In genomic region chr17:87780164-87780563, GRCm38 (mm10) we compare ENCODE assay signal across 18 mouse cellular contexts. TPM values are rescaled to one million over a fixed set of nuclear protein-coding genes. Genes with fewer than 3 reads are reported as not detected.
A peak's percentile ranks its signal among the peaks of the same experiment; 100 is the strongest.
DNase-seq lines count a peak whose midpoint lies in the region; ATAC-seq lines count a peak whose summit lies in the region.
"Had no signal": no experiment of that assay in that cellular context is flagged by ENCODE, and none has a peak within 500 bp of the region (broad histone marks: within the 10 kb centered on the region; RNA-seq: fewer than 3 reads in every experiment).

No protein-coding gene starts in this region.

- ATAC-seq in cerebellum, adult (ENCODE audit: insufficient number of reproducible peaks, low FRiP score, low TSS enrichment) = no peak
- peak; percentile 40; the same call in 1 of the 2 replicates for ATAC-seq in megakaryocyte progenitor cell, adult 5-6 weeks (replicated peaks; ENCODE audit: poor library complexity)
- ATAC-seq: forebrain, embryonic 13.5 days; hindbrain, embryonic 16.5 days had no signal

- peak; percentile 1 to 7 for DNase-seq in cerebellum, postnatal 25 days
- peak; percentile 70 for DNase-seq in layer of hippocampus, adult 9-11 months
- DNase-seq in layer of hippocampus, adult 8-10 months (ENCODE audit: low spot score in 2 of 2) = no peak
- peak; percentile 67 for DNase-seq in adipocyte (ENCODE audit: low spot score)
- no peak for DNase-seq in gastrocnemius, postnatal 10 days
- DNase-seq: adrenal gland, postnatal 14 days; cerebellum, adult 8-10 months; cerebellum, postnatal 36 days; gastrocnemius, adult 2 months; gastrocnemius, postnatal 36 days; heart, adult 18-20 months; heart, postnatal 10 days; heart, postnatal 4 days had no signal

RNA-seq across cellular contexts. Expression of gene Kcnk12, which starts 17.6 kb away (rescaled TPM):
- 10 to 100 TPM; 21.5 to 23.8 (median 22.6) TPM for total RNA-seq in layer of hippocampus, adult 8-10 months (2022)
- total RNA-seq in megakaryocyte progenitor cell, adult 5-6 weeks (2015) = 4.0 and 6.8 TPM in 2 replicates
- total RNA-seq in megakaryocyte progenitor cell, adult 5-6 weeks (2017) = 5.6 and 5.9 TPM in 2 replicates
- total RNA-seq in gastrocnemius, postnatal 10 days (2021) = not detected
- total RNA-seq: gastrocnemius, adult 2 months; gastrocnemius, postnatal 36 days; heart, adult 18-20 months; MEL had no signal

Comparison
In these comparisons a context has a peak if more than half of its experiments do, and no peak if none do; other contexts are left out.
1. DNase-seq: peak in cerebellum, postnatal 25 days (2 of 2), layer of hippocampus, adult 9-11 months (single experiment) and adipocyte (single experiment); none in layer of hippocampus, adult 8-10 months (0 of 2) and gastrocnemius, postnatal 10 days (single experiment).
2. RNA of gene Kcnk12, which starts 17.6 kb away (total RNA-seq): 21.5 to 23.8 TPM in layer of hippocampus, adult 8-10 months and 4.0 to 6.8 TPM in megakaryocyte progenitor cell, adult 5-6 weeks; not detected in gastrocnemius, postnatal 10 days; every median in the first group is over 4 times any median in the second.